Mouse (Mus musculus): Measurements from ENCODE around the gene Car2. TPM values are rescaled to one million over a fixed set of nuclear protein-coding genes. Genes with fewer than 3 reads are reported as not detected.

Car2 gene
- polyA plus RNA-seq, 1 experiment from 2014 or later, result 102 TPM

DNA sequence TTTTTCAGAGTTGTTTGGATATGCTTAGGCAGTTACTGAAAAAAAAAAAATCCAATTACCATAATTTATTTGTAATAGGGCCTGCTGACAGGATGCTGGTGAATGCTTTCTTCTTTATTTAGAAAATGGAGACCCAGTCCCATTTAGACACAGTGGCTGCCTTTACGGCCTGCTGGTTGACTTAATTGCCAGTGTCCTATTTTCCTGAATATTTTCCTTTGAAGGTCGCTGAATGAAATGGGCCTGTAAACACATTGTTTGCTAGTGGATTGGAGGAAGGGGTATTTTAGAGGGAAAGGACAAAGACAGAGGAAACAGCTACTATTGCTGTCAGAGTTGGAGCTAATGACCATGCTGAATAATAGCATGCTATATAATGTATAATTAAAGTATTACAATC lies 2.5 kb downstream of the Car2 start:
- H3K4me2 ChIP-seq (replicated peaks; ENCODE audit: low read depth, low read length), result no peak overlapping the region; the same call in 1 of the 2 replicates
- no peak overlapping the region for H3K27ac ChIP-seq (ENCODE audit: low read length)
- H3K4me1 ChIP-seq (ENCODE audit: insufficient read depth, low read length), result peaks cover 14% of the 10 kb centered on the region
- H3K4me3 ChIP-seq (ENCODE audit: low read length), result no peak overlapping the region
- ATAC-seq (ENCODE audit: low FRiP score, low TSS enrichment), result no peak
- no peak overlapping the region for H3K9ac ChIP-seq (replicated peaks; ENCODE audit: low read length)
- no peaks in the 10 kb centered on the region; the same call in 1 of the 2 replicates for H3K27me3 ChIP-seq (ENCODE audit: insufficient read depth, low read length)
- no peaks in the 10 kb centered on the region for H3K9me3 ChIP-seq (ENCODE audit: low read length)
- H3K36me3 ChIP-seq (ENCODE audit: insufficient read depth, low read length), result no peaks in the 10 kb centered on the region
- 48% methylated on average over 2 of the region's 2 CpGs for WGBS

DNA sequence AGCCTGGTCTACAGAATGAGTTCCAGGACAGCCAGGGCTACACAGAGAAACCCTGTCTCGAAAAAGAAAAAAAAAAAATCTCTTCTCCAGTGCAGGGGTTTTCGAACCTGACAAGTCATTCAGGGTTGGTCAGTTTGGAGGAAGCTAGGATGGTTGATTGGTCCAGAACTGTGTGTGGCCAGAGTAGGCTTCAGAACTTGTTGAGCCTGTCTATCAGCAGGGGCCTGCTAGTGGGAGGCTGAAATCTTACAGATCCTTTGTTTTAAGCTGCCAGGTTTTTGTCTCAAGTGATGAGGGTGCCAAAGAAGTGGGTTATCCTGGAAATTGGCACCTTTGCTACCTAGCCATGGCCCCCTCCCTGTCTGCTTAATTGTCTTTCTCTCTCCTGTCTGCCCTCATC lies 3.0 kb downstream of the Car2 start:
- Histone ChIP-seq H3K36me3 (ENCODE audit: insufficient read depth, low read length) (no peaks in the 10 kb centered on the region), H3K4me2 (replicated peaks; ENCODE audit: low read depth, low read length) (no peak overlapping the region), H3K27ac (ENCODE audit: low read length) (0 out of 2 replicates have a peak overlapping the region, but pooled peaks have one; percentile 18), H3K9ac (replicated peaks; ENCODE audit: low read length) (no peak overlapping the region; the same call in 1 of the 2 replicates), H3K27me3 (ENCODE audit: insufficient read depth, low read length) (no peaks in the 10 kb centered on the region; the same call in 1 of the 2 replicates), H3K9me3 (ENCODE audit: low read length) (no peaks in the 10 kb centered on the region), H3K4me1 (ENCODE audit: insufficient read depth, low read length) (peaks cover 14% of the 10 kb centered on the region), H3K4me3 (ENCODE audit: low read length) (no peak overlapping the region; the same call in 1 of the 2 replicates)
- 51% methylated on average over 2 of the region's 2 CpGs for WGBS
- no peak for ATAC-seq (ENCODE audit: low FRiP score, low TSS enrichment)

DNA sequence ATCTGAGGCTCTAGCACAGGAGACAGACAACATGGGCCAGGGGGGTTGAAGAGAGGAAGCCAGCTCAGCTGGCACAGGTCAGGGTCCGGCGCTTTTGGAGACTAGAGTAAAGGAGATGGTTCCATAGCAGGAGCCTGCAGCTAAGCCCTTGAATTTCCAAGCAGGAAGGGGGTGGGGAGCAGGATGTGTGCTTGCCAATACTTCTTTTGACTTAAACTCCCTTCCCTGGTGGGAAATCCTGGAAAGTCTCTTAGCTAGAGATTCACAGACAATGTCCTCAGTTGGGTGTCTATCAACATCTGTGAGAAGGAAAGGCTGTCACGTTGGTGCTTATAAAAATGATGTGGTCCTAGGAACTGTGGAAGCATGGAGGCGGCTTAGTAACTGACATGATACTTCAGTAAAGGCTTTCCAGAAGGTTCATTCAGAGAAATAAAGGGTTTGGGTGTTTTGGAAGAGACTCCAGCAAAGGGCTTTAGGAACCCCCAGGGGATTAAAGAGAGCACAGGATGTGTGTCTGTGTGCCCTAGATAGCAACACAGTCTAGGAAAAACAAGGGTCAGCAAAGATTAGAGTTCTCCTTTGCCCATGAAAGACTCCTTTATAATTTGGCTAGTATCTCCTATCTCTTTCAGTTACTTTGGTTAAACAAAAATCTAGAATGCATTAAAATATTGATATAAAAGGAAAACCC lies 3.8 kb downstream of the Car2 start:
- Histone ChIP-seq H3K4me1 (ENCODE audit: insufficient read depth, low read length) (peaks cover 14% of the 10 kb centered on the region), H3K4me2 (replicated peaks; ENCODE audit: low read depth, low read length) (no peak overlapping the region), H3K4me3 (ENCODE audit: low read length) (no peak overlapping the region), H3K9me3 (ENCODE audit: low read length) (no peaks in the 10 kb centered on the region), H3K9ac (replicated peaks; ENCODE audit: low read length) (no peak overlapping the region), H3K27ac (ENCODE audit: low read length) (no peak overlapping the region), H3K36me3 (ENCODE audit: insufficient read depth, low read length) (no peaks in the 10 kb centered on the region), H3K27me3 (ENCODE audit: insufficient read depth, low read length) (no peaks in the 10 kb centered on the region; the same call in 1 of the 2 replicates)
- WGBS, result 70% methylated on average over 4 of the region's 4 CpGs
- ATAC-seq (ENCODE audit: low FRiP score, low TSS enrichment), result no peak

DNA sequence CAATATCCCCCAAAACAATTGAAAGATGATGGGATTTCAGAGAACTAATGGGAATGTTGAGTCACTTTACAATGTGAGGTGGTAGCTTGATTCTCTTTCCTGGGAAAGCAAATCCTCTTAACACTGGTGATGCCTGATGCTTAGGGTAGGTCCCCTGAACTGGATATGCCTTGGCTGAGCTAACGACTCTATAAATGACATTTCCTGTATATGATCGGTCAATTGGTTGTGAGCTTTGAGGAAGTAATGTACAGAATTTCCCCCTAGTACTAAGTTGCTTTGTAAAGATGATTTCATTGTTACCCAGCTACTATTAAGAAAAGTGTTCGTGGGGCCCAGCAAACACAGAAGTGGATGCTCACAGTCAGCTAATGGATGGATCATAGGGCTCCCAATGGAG lies 6.9 kb downstream of the Car2 start:
- Histone ChIP-seq H3K27ac (ENCODE audit: low read length) (no peak overlapping the region), H3K36me3 (ENCODE audit: insufficient read depth, low read length) (no peaks in the 10 kb centered on the region), H3K4me2 (replicated peaks; ENCODE audit: low read depth, low read length) (no peak overlapping the region), H3K27me3 (ENCODE audit: insufficient read depth, low read length) (no peaks in the 10 kb centered on the region), H3K9ac (replicated peaks; ENCODE audit: low read length) (no peak overlapping the region), H3K9me3 (ENCODE audit: low read length) (no peaks in the 10 kb centered on the region), H3K4me1 (ENCODE audit: insufficient read depth, low read length) (peaks cover 13% of the 10 kb centered on the region), H3K4me3 (ENCODE audit: low read length) (no peak overlapping the region)
- WGBS, result 74% methylated on average over 3 of the region's 3 CpGs
- no peak for ATAC-seq (ENCODE audit: low FRiP score, low TSS enrichment)

DNA sequence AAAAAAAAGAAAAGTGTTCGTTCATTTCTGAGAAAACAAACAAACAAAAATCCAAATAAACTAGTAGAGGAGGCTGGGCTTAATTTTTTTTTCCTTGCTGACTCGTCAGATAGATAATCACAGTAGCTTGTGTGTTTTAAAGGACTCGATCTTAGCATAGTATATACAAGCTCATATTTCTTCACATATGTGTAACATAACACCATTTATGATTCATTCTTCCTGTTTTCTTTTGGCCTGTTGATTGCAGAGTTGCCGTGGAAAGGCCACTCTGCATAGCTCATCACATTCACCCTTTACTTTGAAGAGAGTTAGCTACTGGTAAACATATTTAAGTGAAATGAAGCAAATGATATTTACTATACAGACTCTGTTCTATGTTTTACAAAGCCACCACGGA lies 7.6 kb downstream of the Car2 start:
- H3K4me1 ChIP-seq (ENCODE audit: insufficient read depth, low read length), result peaks cover 13% of the 10 kb centered on the region; the same call in 1 of the 2 replicates
- no peak overlapping the region for H3K9ac ChIP-seq (replicated peaks; ENCODE audit: low read length)
- ATAC-seq (ENCODE audit: low FRiP score, low TSS enrichment), result no peak
- H3K27ac ChIP-seq (ENCODE audit: low read length), result no peak overlapping the region
- no peak overlapping the region for H3K4me2 ChIP-seq (replicated peaks; ENCODE audit: low read depth, low read length)
- H3K36me3 ChIP-seq (ENCODE audit: insufficient read depth, low read length), result no peaks in the 10 kb centered on the region
- WGBS, result 61% methylated on average over 5 of the region's 5 CpGs
- H3K9me3 ChIP-seq (ENCODE audit: low read length), result no peaks in the 10 kb centered on the region
- H3K27me3 ChIP-seq (ENCODE audit: insufficient read depth, low read length), result no peaks in the 10 kb centered on the region
- no peak overlapping the region for H3K4me3 ChIP-seq (ENCODE audit: low read length)

DNA sequence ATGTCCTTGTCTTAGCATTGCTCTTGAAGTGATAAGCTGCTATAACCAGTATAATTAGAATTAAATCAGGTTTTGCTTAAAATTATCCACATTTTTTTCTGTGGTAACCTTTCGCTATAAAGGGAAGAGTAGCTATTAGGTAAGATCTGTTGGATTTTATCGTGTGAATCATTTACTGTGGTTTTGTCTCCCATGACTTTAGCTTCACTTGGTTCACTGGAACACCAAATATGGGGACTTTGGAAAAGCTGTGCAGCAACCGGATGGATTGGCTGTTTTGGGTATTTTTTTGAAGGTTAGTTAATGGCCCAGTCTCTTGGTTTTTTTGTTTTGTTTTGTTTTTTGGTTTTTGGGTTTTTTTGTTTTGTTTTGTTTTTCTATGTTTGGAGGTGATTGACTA lies 9.3 kb downstream of the Car2 start:
- ATAC-seq (ENCODE audit: low FRiP score, low TSS enrichment), result no peak
- Histone ChIP-seq H3K4me2 (replicated peaks; ENCODE audit: low read depth, low read length) (no peak overlapping the region), H3K27ac (ENCODE audit: low read length) (no peak overlapping the region), H3K27me3 (ENCODE audit: insufficient read depth, low read length) (no peaks in the 10 kb centered on the region), H3K36me3 (ENCODE audit: insufficient read depth, low read length) (no peaks in the 10 kb centered on the region), H3K4me3 (ENCODE audit: low read length) (no peak overlapping the region), H3K9me3 (ENCODE audit: low read length) (no peaks in the 10 kb centered on the region), H3K9ac (replicated peaks; ENCODE audit: low read length) (no peak overlapping the region), H3K4me1 (ENCODE audit: insufficient read depth, low read length) (peaks cover 10% of the 10 kb centered on the region; the same call in 1 of the 2 replicates)
- 87% methylated on average over 3 of the region's 3 CpGs for WGBS

DNA sequence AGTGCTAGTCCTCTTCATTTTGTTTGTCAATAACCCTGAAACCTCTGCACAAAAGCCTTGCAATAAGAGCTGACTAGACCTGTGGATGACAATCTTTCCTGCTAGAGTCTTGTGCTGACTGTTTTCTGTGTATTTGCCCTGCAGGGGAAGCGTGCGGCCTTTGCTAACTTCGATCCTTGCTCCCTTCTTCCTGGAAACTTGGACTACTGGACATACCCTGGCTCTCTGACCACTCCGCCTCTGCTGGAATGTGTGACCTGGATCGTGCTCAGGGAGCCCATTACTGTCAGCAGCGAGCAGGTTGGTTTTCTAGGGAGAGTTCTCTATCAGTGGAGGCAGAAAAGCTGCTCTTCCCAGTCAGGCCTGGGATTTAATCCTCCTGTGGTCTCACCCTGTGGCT lies 11.7 kb downstream of the Car2 start:
- H3K4me1 ChIP-seq (ENCODE audit: insufficient read depth, low read length), result peaks cover 7% of the 10 kb centered on the region; the same call in 1 of the 2 replicates
- H3K36me3 ChIP-seq (ENCODE audit: insufficient read depth, low read length), result 0 out of 2 replicates have a peak, but pooled peaks cover 7% of the 10 kb centered on the region
- H3K27me3 ChIP-seq (ENCODE audit: insufficient read depth, low read length), result no peaks in the 10 kb centered on the region
- H3K27ac ChIP-seq (ENCODE audit: low read length), result no peak overlapping the region
- WGBS, result 71% methylated on average over 6 of the region's 6 CpGs
- no peak overlapping the region for H3K4me3 ChIP-seq (ENCODE audit: low read length)
- H3K9ac ChIP-seq (replicated peaks; ENCODE audit: low read length), result no peak overlapping the region
- no peak overlapping the region for H3K4me2 ChIP-seq (replicated peaks; ENCODE audit: low read depth, low read length)
- no peaks in the 10 kb centered on the region for H3K9me3 ChIP-seq (ENCODE audit: low read length)
- no peak for ATAC-seq (ENCODE audit: low FRiP score, low TSS enrichment)

DNA sequence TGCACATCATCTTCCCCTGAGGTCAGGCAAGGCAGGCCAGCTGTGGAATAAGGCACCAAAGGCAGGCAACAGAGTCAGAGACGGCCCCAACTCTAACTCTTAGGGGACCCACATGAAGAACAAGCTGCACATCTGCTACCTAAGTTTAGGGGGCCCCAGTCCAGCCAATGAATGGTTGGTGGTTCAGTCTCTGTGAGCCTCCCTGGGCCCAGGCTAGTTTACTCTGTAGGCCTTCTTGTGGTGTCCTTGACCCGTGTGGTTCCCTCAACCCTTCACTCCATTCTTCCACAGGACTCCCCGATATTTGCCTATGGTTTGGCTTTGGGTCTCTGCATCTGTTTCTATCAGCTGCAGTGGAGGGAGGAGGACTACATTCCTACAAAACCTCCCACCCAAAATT lies 17.3 kb downstream of the Car2 start:
- H3K4me2 ChIP-seq (replicated peaks; ENCODE audit: low read depth, low read length), result no peak overlapping the region
- no peak overlapping the region for H3K9ac ChIP-seq (replicated peaks; ENCODE audit: low read length)
- ATAC-seq (ENCODE audit: low FRiP score, low TSS enrichment), result no peak
- WGBS, result 95% methylated on average over 3 of the region's 3 CpGs
- 0 out of 2 replicates have a peak, but pooled peaks cover 7% of the 10 kb centered on the region for H3K36me3 ChIP-seq (ENCODE audit: insufficient read depth, low read length)
- H3K9me3 ChIP-seq (ENCODE audit: low read length), result no peaks in the 10 kb centered on the region
- H3K4me3 ChIP-seq (ENCODE audit: low read length), result no peak overlapping the region
- no peak overlapping the region for H3K27ac ChIP-seq (ENCODE audit: low read length)
- no peaks in the 10 kb centered on the region for H3K27me3 ChIP-seq (ENCODE audit: insufficient read depth, low read length)
- H3K4me1 ChIP-seq (ENCODE audit: insufficient read depth, low read length), result peaks cover 7% of the 10 kb centered on the region; the same call in 1 of the 2 replicates

DNA sequence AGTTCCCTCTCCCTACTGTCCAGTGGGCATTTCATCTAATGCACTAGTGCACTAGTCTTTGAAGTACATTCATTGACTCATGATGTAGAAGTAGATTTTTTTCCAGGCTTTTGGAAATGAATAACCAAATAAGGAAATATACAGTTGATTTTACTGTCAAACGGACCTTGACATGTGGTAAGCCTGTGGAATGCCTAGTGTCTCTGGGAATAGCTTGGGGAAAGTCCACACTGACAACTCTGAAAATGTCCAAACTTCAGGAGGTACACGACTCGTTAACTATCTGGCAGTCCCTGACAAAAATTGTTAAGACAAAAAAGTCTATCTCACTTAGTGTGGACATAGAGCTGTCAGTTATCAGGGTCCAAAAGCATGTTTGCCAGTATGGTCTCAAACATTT lies 18.1 kb downstream of the Car2 start:
- peak; percentile 72; the same call in 1 of the 2 replicates for ATAC-seq (ENCODE audit: low FRiP score, low TSS enrichment)
- no peaks in the 10 kb centered on the region for H3K27me3 ChIP-seq (ENCODE audit: insufficient read depth, low read length)
- WGBS, result 73% methylated on average over 3 of the region's 3 CpGs

DNA sequence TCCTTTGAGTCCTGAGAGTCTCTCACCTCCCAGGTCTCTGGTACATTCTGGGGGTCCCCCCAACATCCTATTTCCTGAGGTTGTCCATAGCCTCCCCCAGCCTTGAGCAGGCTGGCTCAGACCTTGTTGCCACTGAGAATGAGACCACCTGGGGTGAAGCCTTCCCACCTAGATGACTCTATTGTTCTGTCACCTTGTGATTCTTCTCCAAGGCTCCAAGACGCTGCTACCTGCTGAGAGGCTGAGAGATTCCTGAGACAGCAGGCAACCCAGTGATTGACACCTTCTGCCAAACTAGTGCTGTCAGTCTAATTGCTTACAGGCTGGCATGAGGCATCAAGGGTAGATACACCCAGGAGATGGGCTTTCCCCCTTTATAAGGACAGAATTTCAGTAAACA lies 21.2 kb downstream of the Car2 start:
- Histone ChIP-seq H3K4me3 (ENCODE audit: low read length) (no peak overlapping the region), H3K9me3 (ENCODE audit: low read length) (no peaks in the 10 kb centered on the region), H3K4me1 (ENCODE audit: insufficient read depth, low read length) (no peaks in the 10 kb centered on the region), H3K4me2 (replicated peaks; ENCODE audit: low read depth, low read length) (no peak overlapping the region), H3K9ac (replicated peaks; ENCODE audit: low read length) (no peak overlapping the region), H3K36me3 (ENCODE audit: insufficient read depth, low read length) (no peaks in the 10 kb centered on the region), H3K27me3 (ENCODE audit: insufficient read depth, low read length) (no peaks in the 10 kb centered on the region), H3K27ac (ENCODE audit: low read length) (no peak overlapping the region)
- 55% methylated on average over 1 of the region's 1 CpGs for WGBS
- ATAC-seq (ENCODE audit: low FRiP score, low TSS enrichment), result no peak

More for the DNA sequence above, 18.1 kb downstream of the Car2 start:
- H3K4me1 ChIP-seq (ENCODE audit: insufficient read depth, low read length), result 0 out of 2 replicates have a peak, but pooled peaks cover under 1% of the 10 kb centered on the region
- H3K4me3 ChIP-seq (ENCODE audit: low read length), result no peak overlapping the region
- H3K4me2 ChIP-seq (replicated peaks; ENCODE audit: low read depth, low read length), result no peak overlapping the region
- H3K9me3 ChIP-seq (ENCODE audit: low read length), result no peaks in the 10 kb centered on the region
- no peak overlapping the region for H3K27ac ChIP-seq (ENCODE audit: low read length)
- 0 out of 2 replicates have a peak, but pooled peaks cover 7% of the 10 kb centered on the region for H3K36me3 ChIP-seq (ENCODE audit: insufficient read depth, low read length)
- H3K9ac ChIP-seq (replicated peaks; ENCODE audit: low read length), result no peak overlapping the region
